Mouse (Mus musculus) gastrocnemius, postnatal 36 days (tissue): ENCODE data around the gene Mars2. TPM values are rescaled to one million over a fixed set of nuclear protein-coding genes. Genes with fewer than 3 reads are reported as not detected.
A peak's percentile ranks its signal among the peaks of the same experiment; 100 is the strongest.

Source experiments
- DNase-seq, 2 experiments: peaks; one replicate each; pipeline ENCODE4 v3.0.0; 2022
- intact Hi-C: fragments of 180-260 bp; cut with DNase I; formaldehyde crosslinking; loops from one replicate; pipeline ENCODE4 v1.15.1; 2025
- total RNA-seq, 2 experiments: library from RNA; stranded (reverse); gene quantifications; 2 replicates each; pipeline ENCODE4 v1.2.3; 2021

Mars2 gene
- total RNA-seq, 2 experiments from 2014 or later = 2.4 to 3.1 TPM

- intact Hi-C loops = no loop called here
- DNase-seq = no peak
Observed at GRCm38 (mm10) chr1:55217191-55217590, 19.8 kb upstream of the Mars2 start.

- intact Hi-C loops = no loop called here
- no peak for DNase-seq
Observed at GRCm38 (mm10) chr1:55221352-55221751, 15.6 kb upstream of the Mars2 start.

GRCm38 (mm10) chr1:55223026-55223425 lies 14.0 kb upstream of the Mars2 start:
- intact Hi-C loops = no loop called here
- DNase-seq = no peak

- no peak for DNase-seq
- intact Hi-C loops = no loop called here
Observed at GRCm38 (mm10) chr1:55224111-55224510, 12.9 kb upstream of the Mars2 start.

GRCm38 (mm10) chr1:55225398-55225797 lies 11.6 kb upstream of the Mars2 start:
- intact Hi-C loops = no loop called here
- DNase-seq = no peak

- intact Hi-C loops = no loop called here
- peak in 1 of 2 experiments; percentile 33 for DNase-seq
Observed at GRCm38 (mm10) chr1:55226011-55226857, 10.7 kb upstream of the Mars2 start, which contains the start of gene Rftn2. Gene Rftn2 (minus strand): TSS chr1:55226782.

- no peak for DNase-seq
- intact Hi-C loops = no loop called here
Observed at GRCm38 (mm10) chr1:55227376-55227775, 9.6 kb upstream of the Mars2 start.

- intact Hi-C loops = no loop called here
- DNase-seq = no peak
Observed at GRCm38 (mm10) chr1:55228256-55228884, 8.6 kb upstream of the Mars2 start.

GRCm38 (mm10) chr1:55234910-55235520 lies 2.0 kb upstream of the Mars2 start:
- no peak for DNase-seq
- intact Hi-C loops = no loop called here

- intact Hi-C loops = loop anchor here (2.0 kb wide), 1 partner anchor 150 kb away; no protein-coding TSS in a partner anchor
- DNase-seq = no peak
Observed at GRCm38 (mm10) chr1:55236487-55236886, 490 bp upstream of the Mars2 start.

GRCm38 (mm10) chr1:55237643-55238161 lies 725 bp downstream of the Mars2 start:
- no peak for DNase-seq
- intact Hi-C loops = loop anchor here (2.0 kb wide), 2 partner anchors 145 to 151 kb away; no protein-coding TSS in a partner anchor

GRCm38 (mm10) chr1:55238496-55238895 lies 1.5 kb downstream of the Mars2 start:
- intact Hi-C loops = loop anchor here (2.0 kb wide), 1 partner anchor 144 kb away; no protein-coding TSS in a partner anchor
- no peak for DNase-seq

- DNase-seq = no peak
- intact Hi-C loops = loop anchor here (2.0 kb wide), 1 partner anchor 144 kb away; no protein-coding TSS in a partner anchor
Observed at GRCm38 (mm10) chr1:55239237-55239636, 2.3 kb downstream of the Mars2 start.

GRCm38 (mm10) chr1:55246374-55246773 lies 9.4 kb downstream of the Mars2 start:
- intact Hi-C loops = loop anchor here (10.0 kb wide), 1 partner anchor 488 kb away; no protein-coding TSS in a partner anchor

GRCm38 (mm10) chr1:55264385-55264784 lies 27.4 kb downstream of the Mars2 start:
- intact Hi-C loops = no loop called here

More at GRCm38 (mm10) chr1:55246374-55246773, 9.4 kb downstream of the Mars2 start:
- DNase-seq = no peak

GRCm38 (mm10) chr1:55265447-55265846 lies 28.5 kb downstream of the Mars2 start:
- intact Hi-C loops = no loop called here
- DNase-seq = no peak

More at GRCm38 (mm10) chr1:55264385-55264784, 27.4 kb downstream of the Mars2 start:
- DNase-seq = no peak

- intact Hi-C loops = no loop called here
- DNase-seq = no peak
Observed at GRCm38 (mm10) chr1:55279081-55279480, 42.1 kb downstream of the Mars2 start.
